Mouse (Mus musculus) hindbrain, embryonic 12.5 days (tissue): Measurements from ENCODE around the gene Olfr54. TPM values are rescaled to one million over a fixed set of nuclear protein-coding genes. Genes with fewer than 3 reads are reported as not detected.
"Not testable (repeated sequence)": the region's sequence is repeated elsewhere in the genome, so short reads cannot be mapped to it uniquely, and the experiment has no call there.

Source experiments
- ATAC-seq: fragments of 200-750 bp; cut with Nextera tagmentation; 2 replicates; pipeline ENCODE4 v1.8.0; 2017; ENCODE audit warnings: moderate TSS enrichment; ENCODE audit not compliant: low FRiP score
- H3K27ac ChIP-seq: fragments of 300-500 bp; sonication (generic); 2 replicates; pipeline ENCODE4 v1.5.1; 2016; ENCODE audit warnings: mild to moderate bottlenecking
- H3K27me3 ChIP-seq: fragments of 300-500 bp; sonication (generic); 2 replicates; pipeline ENCODE4 v1.6.1; 2016; ENCODE audit warnings: mild to moderate bottlenecking
- H3K36me3 ChIP-seq: fragments of 300-500 bp; sonication (generic); 2 replicates; pipeline ENCODE4 v1.6.1; 2016; ENCODE audit warnings: mild to moderate bottlenecking
- H3K4me1 ChIP-seq: fragments of 300-500 bp; sonication (generic); 2 replicates; pipeline ENCODE4 v1.6.1; 2016
- H3K4me2 ChIP-seq: fragments of 300-500 bp; sonication (generic); replicated peaks from 2 replicates; pipeline ENCODE4 v1.6.1; 2016; ENCODE audit warnings: mild to moderate bottlenecking
- H3K4me3 ChIP-seq: fragments of 300-500 bp; sonication (generic); 2 replicates; pipeline ENCODE4 v1.5.1; 2016; ENCODE audit warnings: mild to moderate bottlenecking
- H3K9ac ChIP-seq: fragments of 300-500 bp; sonication (generic); 2 replicates; pipeline ENCODE4 v1.6.1; 2016; ENCODE audit warnings: mild to moderate bottlenecking, moderate library complexity
- H3K9me3 ChIP-seq: fragments of 300-500 bp; sonication (generic); replicated peaks from 2 replicates; pipeline ENCODE4 v1.6.1; 2016; ENCODE audit warnings: mild to moderate bottlenecking
- WGBS: fragments of 180-500 bp; shearing (Covaris S2); methylation state at CpG from one replicate; pipeline ENCODE4 v1.1.7; 2016; 5-methylcytosine and 5-hydroxymethylcytosine counted together
- polyA plus RNA-seq: library from polyadenylated mRNA; unstranded; fragments of >200 nt; fragmentation: Nextera tagmentation; extraction: Ambion mirVana; gene quantifications from 2 replicates; pipeline ENCODE4 v1.2.1, GENCODE M21; 2016

The Olfr54 gene
- polyA plus RNA-seq, result not detected in 2 replicates

GRCm38 (mm10) chr11:51013936-51014335 is at the start of gene Olfr54:
Gene Olfr54 (plus strand): TSS chr11:51014236.
- WGBS, result 75% methylated on average over 1 of the region's 1 CpGs
- H3K36me3 ChIP-seq, result no peaks in the 10 kb centered on the region
- no peaks in the 10 kb centered on the region for H3K4me1 ChIP-seq
- H3K27ac ChIP-seq, result no peak within 1 kb of the TSS
- H3K27me3 ChIP-seq, result no peaks in the 10 kb centered on the region
- H3K9me3 ChIP-seq, result no peaks in the 10 kb centered on the region
- H3K9ac ChIP-seq, result no peak within 1 kb of the TSS
- no peak within 1 kb of the TSS for H3K4me2 ChIP-seq
- H3K4me3 ChIP-seq, result no peak within 1 kb of the TSS
- ATAC-seq, result no peak

GRCm38 (mm10) chr11:50964886-50965285 is 49.1 kb upstream of the Olfr54 start:
- no peak overlapping the region for H3K4me3 ChIP-seq
- no peak overlapping the region for H3K9ac ChIP-seq
- no peak for ATAC-seq
- H3K4me1 ChIP-seq, result no peaks in the 10 kb centered on the region
- H3K9me3 ChIP-seq, result no peaks in the 10 kb centered on the region
- H3K27me3 ChIP-seq, result no peaks in the 10 kb centered on the region
- 98% methylated on average over 2 of the region's 2 CpGs for WGBS
- no peak overlapping the region for H3K4me2 ChIP-seq
- no peak overlapping the region for H3K27ac ChIP-seq
- no peaks in the 10 kb centered on the region for H3K36me3 ChIP-seq

- no peak within 1 kb of the TSS for H3K4me2 ChIP-seq
- no peak within 1 kb of the TSS for H3K4me3 ChIP-seq
- H3K9ac ChIP-seq, result no peak within 1 kb of the TSS
- no peaks in the 10 kb centered on the region for H3K36me3 ChIP-seq
- H3K9me3 ChIP-seq, result no peaks in the 10 kb centered on the region
- WGBS, result 90% methylated on average over 11 of the region's 11 CpGs
- no peak for ATAC-seq
- no peak within 1 kb of the TSS for H3K27ac ChIP-seq
- no peaks in the 10 kb centered on the region for H3K4me1 ChIP-seq
- no peaks in the 10 kb centered on the region for H3K27me3 ChIP-seq
Observed at GRCm38 (mm10) chr11:50966230-50966629, 47.8 kb upstream of the Olfr54 start, which contains the start of gene Olfr1378. Gene Olfr1378 (plus strand): TSS chr11:50966530.

GRCm38 (mm10) chr11:50977216-50977615 is 36.8 kb upstream of the Olfr54 start:
- no peak overlapping the region for H3K4me3 ChIP-seq
- H3K4me1 ChIP-seq, result no peaks in the 10 kb centered on the region
- H3K9me3 ChIP-seq, result no peaks in the 10 kb centered on the region
- no peaks in the 10 kb centered on the region for H3K27me3 ChIP-seq
- 72% methylated on average over 4 of the region's 4 CpGs for WGBS
- no peak overlapping the region for H3K27ac ChIP-seq
- H3K9ac ChIP-seq, result no peak overlapping the region
- H3K4me2 ChIP-seq, result no peak overlapping the region
- H3K36me3 ChIP-seq, result no peaks in the 10 kb centered on the region
- no peak for ATAC-seq

GRCm38 (mm10) chr11:50981667-50982066 is 32.4 kb upstream of the Olfr54 start, which contains the start of gene Olfr1377:
Gene Olfr1377 (plus strand): TSS chr11:50981967.
- no peak for ATAC-seq
- no peaks in the 10 kb centered on the region for H3K27me3 ChIP-seq
- H3K4me3 ChIP-seq, result no peak within 1 kb of the TSS
- H3K9me3 ChIP-seq, result no peaks in the 10 kb centered on the region
- WGBS, result 66% methylated on average over 5 of the region's 5 CpGs
- no peak within 1 kb of the TSS for H3K9ac ChIP-seq
- no peaks in the 10 kb centered on the region for H3K4me1 ChIP-seq
- no peaks in the 10 kb centered on the region for H3K36me3 ChIP-seq
- no peak within 1 kb of the TSS for H3K27ac ChIP-seq
- no peak within 1 kb of the TSS for H3K4me2 ChIP-seq

GRCm38 (mm10) chr11:51003296-51003695 is 10.7 kb upstream of the Olfr54 start, which contains the start of gene Olfr51:
Gene Olfr51 (plus strand): TSS chr11:51003596.
- no peak within 1 kb of the TSS for H3K9ac ChIP-seq
- H3K4me1 ChIP-seq, result no peaks in the 10 kb centered on the region
- no peak within 1 kb of the TSS for H3K27ac ChIP-seq
- 75% methylated on average over 5 of the region's 5 CpGs for WGBS
- no peaks in the 10 kb centered on the region for H3K36me3 ChIP-seq
- H3K4me2 ChIP-seq, result no peak within 1 kb of the TSS
- no peaks in the 10 kb centered on the region for H3K27me3 ChIP-seq
- no peak for ATAC-seq
- H3K4me3 ChIP-seq, result no peak within 1 kb of the TSS
- H3K9me3 ChIP-seq, result no peaks in the 10 kb centered on the region

GRCm38 (mm10) chr11:51011821-51012220 is 2.2 kb upstream of the Olfr54 start:
- no peaks in the 10 kb centered on the region for H3K36me3 ChIP-seq
- H3K9me3 ChIP-seq, result no peaks in the 10 kb centered on the region
- no peak overlapping the region for H3K9ac ChIP-seq
- no peak overlapping the region for H3K4me3 ChIP-seq
- ATAC-seq, result no peak
- no peak overlapping the region for H3K4me2 ChIP-seq
- H3K27ac ChIP-seq, result no peak overlapping the region
- no peaks in the 10 kb centered on the region for H3K4me1 ChIP-seq
- WGBS, result 85% methylated on average over 5 of the region's 5 CpGs
- no peaks in the 10 kb centered on the region for H3K27me3 ChIP-seq

- H3K9ac ChIP-seq, result no peak overlapping the region
- H3K27ac ChIP-seq, result no peak overlapping the region
- no peaks in the 10 kb centered on the region for H3K27me3 ChIP-seq
- 70% methylated on average over 2 of the region's 2 CpGs for WGBS
- no peaks in the 10 kb centered on the region for H3K9me3 ChIP-seq
- H3K4me2 ChIP-seq, result no peak overlapping the region
- no peak overlapping the region for H3K4me3 ChIP-seq
- H3K36me3 ChIP-seq, result no peaks in the 10 kb centered on the region
- ATAC-seq, result no peak
- no peaks in the 10 kb centered on the region for H3K4me1 ChIP-seq
Observed at GRCm38 (mm10) chr11:51016341-51016740, 2.3 kb downstream of the Olfr54 start.

- not testable (repeated sequence) for H3K9me3 ChIP-seq, H3K9ac ChIP-seq, H3K4me3 ChIP-seq, H3K4me2 ChIP-seq, H3K27ac ChIP-seq, H3K4me1 ChIP-seq, ATAC-seq, H3K27me3 ChIP-seq, H3K36me3 ChIP-seq
- 94% methylated on average over 11 of the region's 11 CpGs for WGBS
Observed at GRCm38 (mm10) chr11:51026811-51027210, 12.8 kb downstream of the Olfr54 start.

- H3K27me3 ChIP-seq, ATAC-seq, H3K9ac ChIP-seq, H3K4me2 ChIP-seq, H3K27ac ChIP-seq, H3K4me3 ChIP-seq, H3K36me3 ChIP-seq, H3K9me3 ChIP-seq, H3K4me1 ChIP-seq: not testable (repeated sequence)
- 72% methylated on average over 8 of the region's 8 CpGs for WGBS
Observed at GRCm38 (mm10) chr11:51029381-51029780, 15.3 kb downstream of the Olfr54 start.

GRCm38 (mm10) chr11:51030225-51030624 is 16.2 kb downstream of the Olfr54 start:
- Histone ChIP-seq H3K27me3 (no peaks in the 10 kb centered on the region), H3K4me2 (no peak overlapping the region), H3K9ac (no peak overlapping the region), H3K4me1 (no peaks in the 10 kb centered on the region), H3K4me3 (no peak overlapping the region), H3K27ac (no peak overlapping the region), H3K36me3 (no peaks in the 10 kb centered on the region), H3K9me3 (no peaks in the 10 kb centered on the region)
- ATAC-seq, result no peak
- WGBS, result 78% methylated on average over 2 of the region's 2 CpGs

- 38% methylated on average over 1 of the region's 1 CpGs for WGBS
- H3K27ac ChIP-seq, result no peak overlapping the region
Observed at GRCm38 (mm10) chr11:51032851-51033250, 18.8 kb downstream of the Olfr54 start.

GRCm38 (mm10) chr11:51034141-51034540 is 20.1 kb downstream of the Olfr54 start:
- H3K4me2 ChIP-seq, H3K27me3 ChIP-seq, H3K9ac ChIP-seq, H3K4me1 ChIP-seq, H3K4me3 ChIP-seq, H3K9me3 ChIP-seq, H3K27ac ChIP-seq, H3K36me3 ChIP-seq, ATAC-seq: not testable (repeated sequence)

More at GRCm38 (mm10) chr11:51032851-51033250, 18.8 kb downstream of the Olfr54 start:
- ATAC-seq, result no peak
- no peak overlapping the region for H3K4me2 ChIP-seq
- H3K9ac ChIP-seq, result no peak overlapping the region
- no peaks in the 10 kb centered on the region for H3K9me3 ChIP-seq
- no peaks in the 10 kb centered on the region for H3K4me1 ChIP-seq
- H3K27me3 ChIP-seq, result no peaks in the 10 kb centered on the region
- no peaks in the 10 kb centered on the region for H3K36me3 ChIP-seq
- no peak overlapping the region for H3K4me3 ChIP-seq
